Mouse (Mus musculus) embryonic stem cell, embryonic (primary cell): ENCODE data around the gene Gm20388.

Source experiments
- CTCF ChIA-PET, 4 experiments: fragments of 300-600 bp in 2 of 4; fragments of 350-600 bp in 2 of 4; sonication (Branson Sonifier 250); formaldehyde crosslinking; loops; one replicate each; lab custom pipeline; 2022; ENCODE audit warnings: inconsistent platforms in 2 of 4; lab: Charles Lee
- POLR2A ChIA-PET, 4 experiments: fragments of 300-600 bp in 2 of 4; fragments of 350-600 bp in 2 of 4; sonication (Branson Sonifier 250); formaldehyde crosslinking; loops; one replicate each; lab custom pipeline; 2022; ENCODE audit warnings: antibody characterized with exemption in 4 of 4, inconsistent platforms in 1 of 4; lab: Charles Lee

Gm20388 gene

GRCm38 (mm10) chr8:122341790-122342189 lies 2431.1 kb downstream of the Gm20388 start:
- CTCF ChIA-PET, result interaction anchor here in 2 of 4 experiments (0.7 to 3.0 kb wide), 4 partner anchors 9 to 364 kb away, joined by 4 to 8 read pairs (median 5); no protein-coding TSS in a partner anchor
- POLR2A ChIA-PET, result interaction anchor here in 1 of 4 experiments (1.9 kb wide), 1 partner anchor 23 kb away, joined by 4 read pairs; no protein-coding TSS in a partner anchor

- CTCF ChIA-PET, result interaction anchor here in 3 of 4 experiments (0.7 to 3.0 kb wide), 7 partner anchors 10 to 493 kb away, joined by 3 to 8 read pairs (median 5); no protein-coding TSS in a partner anchor
- POLR2A ChIA-PET, result interaction anchor here in 2 of 4 experiments (0.7 to 1.2 kb wide), 4 partner anchors 8 to 181 kb away, joined by 3 read pairs; no protein-coding TSS in a partner anchor
Measured at GRCm38 (mm10) chr8:122342362-122342761, 2431.7 kb downstream of the Gm20388 start.

- POLR2A ChIA-PET, result interaction anchor here in 2 of 4 experiments (0.6 to 1.4 kb wide), 7 partner anchors 9 to 180 kb away, joined by 3 read pairs; no protein-coding TSS in a partner anchor
Measured at GRCm38 (mm10) chr8:122342806-122343209, 2432.2 kb downstream of the Gm20388 start.

DNA sequence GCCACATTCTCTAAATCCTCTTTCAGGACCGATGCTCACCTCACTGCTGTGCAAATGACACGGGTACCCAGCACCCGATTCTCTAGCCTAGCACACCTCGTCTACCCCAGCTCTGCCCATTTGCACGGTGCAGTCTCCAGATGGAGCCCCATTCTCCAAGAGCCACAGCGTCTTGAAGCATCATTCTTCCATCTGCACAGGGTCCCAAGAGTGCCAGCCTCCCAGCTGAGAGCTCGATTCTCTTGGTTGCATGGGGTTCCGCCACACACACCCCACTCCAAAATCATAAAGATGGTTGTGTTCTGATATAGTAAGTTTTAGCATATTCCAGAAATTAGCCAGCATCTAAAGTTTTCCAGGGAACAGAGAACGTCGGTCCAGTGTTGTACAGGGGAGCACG lies 2432.7 kb downstream of the Gm20388 start:
- ChIA-PET POLR2A (interaction anchor here in 2 of 4 experiments (0.6 to 1.4 kb wide), 5 partner anchors 9 to 72 kb away, joined by 3 read pairs; no protein-coding TSS in a partner anchor), CTCF (interaction anchor here in 3 of 4 experiments (0.6 to 3.0 kb wide), 7 partner anchors 11 to 494 kb away, joined by 3 to 8 read pairs (median 4); no protein-coding TSS in a partner anchor)

More at GRCm38 (mm10) chr8:122342806-122343209, 2432.2 kb downstream of the Gm20388 start:
- CTCF ChIA-PET, result interaction anchor here in 3 of 4 experiments (0.6 to 3.0 kb wide), 8 partner anchors 10 to 493 kb away, joined by 3 to 8 read pairs (median 4); no protein-coding TSS in a partner anchor

DNA sequence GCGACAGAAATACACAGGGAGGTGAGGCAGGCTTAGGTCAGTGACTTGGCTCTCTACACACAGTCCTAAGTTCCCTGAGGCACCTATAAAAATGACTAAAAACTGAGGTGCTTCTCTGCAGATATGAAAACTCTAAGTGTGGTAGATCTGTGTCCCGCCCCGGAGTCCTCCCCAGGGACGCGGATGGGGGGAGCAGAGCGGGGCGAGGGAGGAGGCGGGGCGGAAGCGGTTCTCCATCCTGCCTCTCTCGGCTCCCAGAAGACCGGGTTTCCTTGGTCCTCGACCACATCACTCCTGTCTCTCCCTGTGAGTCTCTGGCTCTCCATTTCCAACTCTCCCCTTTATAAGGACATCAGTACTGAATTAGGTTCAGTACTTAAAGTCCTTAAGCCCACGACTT lies 2433.1 kb downstream of the Gm20388 start:
- CTCF ChIA-PET, result interaction anchor here in 2 of 4 experiments (1.1 to 3.0 kb wide), 5 partner anchors 11 to 494 kb away, joined by 3 to 8 read pairs (median 5); no protein-coding TSS in a partner anchor

GRCm38 (mm10) chr8:122344219-122344618 lies 2433.6 kb downstream of the Gm20388 start:
- POLR2A ChIA-PET, result interaction anchor here in 3 of 4 experiments (0.6 to 1.4 kb wide), 4 partner anchors 20 to 73 kb away, joined by 3 read pairs; no protein-coding TSS in a partner anchor
- CTCF ChIA-PET, result interaction anchor here in 2 of 4 experiments (0.6 to 3.0 kb wide), 2 partner anchors 75 to 373 kb away, joined by 3 to 8 read pairs; no protein-coding TSS in a partner anchor

More for the DNA sequence above, 2433.1 kb downstream of the Gm20388 start:
- POLR2A ChIA-PET, result interaction anchor here in 1 of 4 experiments (1.2 to 1.4 kb wide), 2 partner anchors 20 to 73 kb away, joined by 3 read pairs; no protein-coding TSS in a partner anchor

- ChIA-PET POLR2A (interaction anchor here in 2 of 4 experiments (0.7 to 1.2 kb wide), 5 partner anchors 8 to 645 kb away, joined by 3 to 4 read pairs (median 3); no protein-coding TSS in a partner anchor), CTCF (interaction anchor here in 3 of 4 experiments (0.7 to 2.2 kb wide), 6 partner anchors 9 to 359 kb away, joined by 3 to 6 read pairs (median 4); no protein-coding TSS in a partner anchor)
Measured at GRCm38 (mm10) chr8:122345181-122346095, 2434.8 kb downstream of the Gm20388 start.

DNA sequence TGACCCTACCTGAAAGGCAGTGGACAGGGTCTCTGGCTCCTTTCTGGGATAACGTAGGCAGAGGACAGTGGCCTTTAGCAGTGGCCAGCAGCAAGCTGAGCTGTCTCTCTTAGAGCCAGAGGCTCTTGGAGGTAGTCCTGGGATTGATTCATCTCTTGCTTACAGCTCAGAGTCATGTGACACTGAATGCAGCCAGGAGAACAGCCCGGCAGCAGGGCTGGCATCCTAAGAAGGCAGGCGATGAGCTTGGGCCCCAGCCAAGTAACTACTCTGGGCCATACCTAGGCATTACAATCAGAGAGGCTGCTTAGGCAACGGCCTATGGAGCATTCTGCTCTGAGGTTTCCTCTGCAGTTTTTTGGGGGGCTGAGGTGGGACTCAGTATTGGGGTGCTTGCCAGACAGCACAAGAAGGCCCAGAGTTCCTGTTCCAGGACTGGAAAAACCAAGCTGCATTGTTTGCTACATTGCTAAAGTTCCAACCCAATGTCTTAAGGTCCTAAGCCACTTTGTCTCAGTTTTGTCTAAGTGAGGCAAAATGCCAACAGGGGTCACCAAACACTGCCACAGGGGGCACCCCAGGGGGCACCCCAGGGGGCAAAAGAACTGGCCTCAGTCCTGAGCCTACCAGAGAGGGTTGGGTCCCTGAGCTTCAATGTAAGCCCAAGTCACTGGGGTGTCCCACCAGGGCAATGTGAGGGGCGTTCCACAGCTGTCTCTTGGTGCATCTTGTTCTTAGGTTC lies 2437.3 kb downstream of the Gm20388 start:
- CTCF ChIA-PET, result interaction anchor here in 3 of 4 experiments (0.5 to 1.6 kb wide), 5 partner anchors 12 to 438 kb away, joined by 3 to 7 read pairs (median 3); no protein-coding TSS in a partner anchor
- POLR2A ChIA-PET, result interaction anchor here in 2 of 4 experiments (0.7 to 1.6 kb wide), 3 partner anchors 9 to 21 kb away, joined by 3 to 6 read pairs (median 3); no protein-coding TSS in a partner anchor

DNA sequence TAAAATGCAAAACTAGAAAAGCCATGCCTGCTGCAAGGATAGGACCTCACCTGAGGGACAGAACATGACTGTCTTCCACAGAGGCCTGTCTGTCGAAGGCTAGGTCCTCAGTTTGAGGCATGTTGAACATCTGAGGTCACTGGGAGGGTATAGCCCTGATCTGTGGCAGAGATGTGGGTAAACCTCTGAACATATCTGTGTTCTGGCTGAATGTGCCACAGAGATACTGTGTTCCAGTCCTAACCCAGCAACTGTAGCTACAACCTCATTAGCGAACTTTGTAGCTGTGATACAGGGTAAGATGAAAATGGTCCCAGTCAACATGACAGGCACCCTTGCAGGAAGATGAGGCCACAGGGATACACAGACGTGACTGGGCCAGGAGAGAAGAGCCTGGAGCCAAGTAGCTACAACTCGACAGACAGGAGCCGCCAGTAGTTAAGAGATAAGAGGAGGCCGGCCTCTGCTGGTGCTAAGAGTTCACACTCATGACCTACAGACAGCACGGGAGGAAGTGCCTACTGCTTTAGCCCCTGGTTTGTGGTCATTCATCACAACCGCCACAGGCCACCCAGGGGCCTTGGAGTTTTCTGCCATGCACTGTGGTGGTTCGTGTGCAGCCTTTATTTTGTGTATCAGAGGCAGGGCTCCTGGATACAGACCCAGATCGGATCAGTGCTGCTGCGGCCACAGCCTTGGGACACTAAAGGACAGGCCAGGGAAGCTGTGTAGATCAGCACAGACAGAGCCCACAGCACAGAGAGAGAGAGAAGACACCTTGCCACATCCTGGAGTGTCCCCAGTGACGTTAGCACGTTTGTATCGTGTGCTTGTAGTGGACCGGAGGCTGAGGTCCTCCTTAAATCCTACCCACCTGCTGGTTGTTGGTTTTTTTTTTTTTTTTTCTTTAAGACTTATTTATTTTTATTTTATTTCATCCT lies 2439.0 kb downstream of the Gm20388 start:
- ChIA-PET CTCF (interaction anchor here in 2 of 4 experiments (0.5 to 1.2 kb wide), 5 partner anchors 20 to 990 kb away, joined by 3 to 8 read pairs (median 3); partner anchors contain the start of gene Mvd (in 1 of the 2)), POLR2A (no interaction called here)

GRCm38 (mm10) chr8:122350309-122351089 lies 2439.9 kb downstream of the Gm20388 start:
- CTCF ChIA-PET, result interaction anchor here in 3 of 4 experiments (0.5 to 0.9 kb wide), 5 partner anchors 19 to 656 kb away, joined by 3 to 5 read pairs (median 3); no protein-coding TSS in a partner anchor

GRCm38 (mm10) chr8:122354157-122354556 lies 2443.5 kb downstream of the Gm20388 start:
- ChIA-PET CTCF (interaction anchor here (0.6 to 2.8 kb wide), 8 partner anchors 11 to 235 kb away, joined by 3 to 12 read pairs (median 6); no protein-coding TSS in a partner anchor), POLR2A (interaction anchor here in 1 of 4 experiments (0.5 to 1.3 kb wide), 4 partner anchors 9 to 278 kb away, joined by 3 to 4 read pairs (median 3); no protein-coding TSS in a partner anchor)

More at GRCm38 (mm10) chr8:122350309-122351089, 2439.9 kb downstream of the Gm20388 start:
- POLR2A ChIA-PET, result no interaction called here

GRCm38 (mm10) chr8:122355642-122356606 lies 2445.3 kb downstream of the Gm20388 start:
- ChIA-PET CTCF (interaction anchor here (0.6 to 1.5 kb wide), 6 partner anchors 14 to 1765 kb away, joined by 3 to 7 read pairs (median 3); no protein-coding TSS in a partner anchor), POLR2A (interaction anchor here in 1 of 4 experiments (1.1 kb wide), 1 partner anchor 25 kb away, joined by 3 read pairs; no protein-coding TSS in a partner anchor)

DNA sequence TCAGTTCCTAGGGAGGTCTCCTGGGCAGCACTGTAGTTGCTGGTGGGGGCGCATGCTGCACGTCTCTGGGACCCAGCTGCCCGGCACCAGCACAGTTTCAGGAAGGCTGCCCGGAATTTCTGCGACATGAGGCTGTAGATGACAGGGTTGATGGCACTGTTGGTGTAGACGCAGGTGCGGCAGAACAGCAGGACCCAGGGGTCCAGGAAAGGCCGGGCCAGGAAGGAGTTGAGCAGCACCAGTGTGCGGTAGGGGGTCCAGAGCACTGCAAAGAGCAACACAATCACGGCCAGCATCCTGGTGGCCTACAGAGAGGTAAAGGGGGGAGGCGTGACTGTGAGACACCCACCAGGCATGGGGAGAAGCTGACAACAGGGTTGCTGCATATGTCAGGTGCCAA lies 2446.6 kb downstream of the Gm20388 start:
- ChIA-PET POLR2A (interaction anchor here in 2 of 4 experiments (0.7 to 1.4 kb wide), 3 partner anchors 12 to 31 kb away, joined by 3 read pairs; no protein-coding TSS in a partner anchor), CTCF (interaction anchor here in 2 of 4 experiments (0.8 to 1.5 kb wide), 2 partner anchors 12 to 17 kb away, joined by 3 read pairs; no protein-coding TSS in a partner anchor)

DNA sequence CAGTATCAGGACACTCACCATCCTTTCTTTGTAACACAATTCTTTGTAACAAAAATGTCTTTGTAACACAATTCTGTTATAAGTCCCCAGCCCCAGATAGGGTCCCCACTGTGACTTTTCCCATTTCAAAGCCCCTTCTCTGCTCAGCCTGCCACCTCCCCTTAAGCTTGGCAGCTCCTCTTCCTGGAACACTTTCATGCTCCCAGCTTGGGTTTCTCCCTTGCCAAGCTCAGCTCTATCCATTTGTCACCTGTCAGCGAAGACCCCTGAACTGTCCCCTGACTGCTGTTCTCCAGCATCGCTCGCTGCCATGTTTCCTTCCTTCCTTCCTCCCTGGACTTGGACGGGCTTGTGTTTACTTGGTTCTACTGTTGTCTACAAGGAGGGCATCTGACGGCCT lies 2447.0 kb downstream of the Gm20388 start:
- POLR2A ChIA-PET, result interaction anchor here in 2 of 4 experiments (0.7 to 2.5 kb wide), 3 partner anchors 12 to 31 kb away, joined by 3 to 6 read pairs (median 3); no protein-coding TSS in a partner anchor
- CTCF ChIA-PET, result interaction anchor here in 2 of 4 experiments (0.8 to 1.5 kb wide), 2 partner anchors 12 to 17 kb away, joined by 3 read pairs; no protein-coding TSS in a partner anchor
